Mouse (Mus musculus) midbrain, embryonic 16.5 days (tissue): ENCODE measurements around the gene Cnot2. TPM values are rescaled to one million over a fixed set of nuclear protein-coding genes. Genes with fewer than 3 reads are reported as not detected.

ENCODE experiments used
- ATAC-seq: fragments of 200-750 bp; cut with Nextera tagmentation; 2 replicates; pipeline ENCODE4 v1.8.0; 2017; ENCODE audit warnings: moderate TSS enrichment
- H3K27ac ChIP-seq: fragments of 300-500 bp; sonication (generic); 2 replicates; pipeline ENCODE4 v1.5.1; 2014; ENCODE audit warnings: mild to moderate bottlenecking, low read length, mixed read lengths
- H3K27me3 ChIP-seq: fragments of 300-500 bp; sonication (generic); 2 replicates; pipeline ENCODE4 v1.6.1; 2014; ENCODE audit warnings: low read depth, low read length, mixed read lengths; ENCODE audit not compliant: control insufficient read depth, insufficient read depth
- H3K36me3 ChIP-seq: fragments of 300-500 bp; sonication (generic); 2 replicates; pipeline ENCODE4 v1.6.1; 2014; ENCODE audit warnings: mild to moderate bottlenecking, low read length, moderate library complexity, mixed read lengths; ENCODE audit not compliant: control insufficient read depth, insufficient read depth
- H3K4me1 ChIP-seq: fragments of 300-500 bp; sonication (generic); 2 replicates; pipeline ENCODE4 v1.6.1; 2014; ENCODE audit warnings: mild to moderate bottlenecking, low read length, mixed read lengths; ENCODE audit not compliant: control insufficient read depth, insufficient read depth
- H3K4me2 ChIP-seq: fragments of 300-500 bp; sonication (generic); 2 replicates; pipeline ENCODE4 v1.6.1; 2014; ENCODE audit warnings: mild to moderate bottlenecking, low read length, mixed read lengths
- H3K4me3 ChIP-seq: fragments of 300-500 bp; sonication (generic); 2 replicates; pipeline ENCODE4 v1.5.1; 2014; ENCODE audit warnings: low read depth, mild to moderate bottlenecking, low read length, moderate library complexity, mixed read lengths
- H3K9ac ChIP-seq: fragments of 300-500 bp; sonication (generic); 2 replicates; pipeline ENCODE4 v1.6.1; 2014; ENCODE audit warnings: low read depth, low read length, mixed read lengths
- H3K9me3 ChIP-seq: fragments of 300-500 bp; sonication (generic); replicated peaks from 2 replicates; pipeline ENCODE4 v1.6.1; 2014; ENCODE audit warnings: mild to moderate bottlenecking, low read length, mixed read lengths; ENCODE audit not compliant: control insufficient read depth, poor library complexity, severe bottlenecking
- WGBS: fragments of 180-500 bp; shearing (Covaris S2); extraction: QIAGEN DNeasy Blood & Tissue Kit; methylation state at CpG from one replicate; pipeline ENCODE4 v1.1.7; 2014; 5-methylcytosine and 5-hydroxymethylcytosine counted together
- polyA plus RNA-seq: library from polyadenylated mRNA; unstranded; fragments of >200 nt; fragmentation: Nextera tagmentation; extraction: Ambion mirVana; gene quantifications from 2 replicates; pipeline ENCODE4 v1.2.1, GENCODE M21; 2015

Gene Cnot2
- polyA plus RNA-seq, 1 experiment from 2014 or later = 94.2 TPM

- peaks cover 5% of the 10 kb centered on the region; the same call in 1 of the 2 replicates for H3K36me3 ChIP-seq
- H3K27ac ChIP-seq = no peak overlapping the region
- H3K27me3 ChIP-seq = no peaks in the 10 kb centered on the region
- no peak overlapping the region for H3K4me2 ChIP-seq
- H3K9me3 ChIP-seq = no peaks in the 10 kb centered on the region
- no peak for ATAC-seq
- H3K4me1 ChIP-seq = no peaks in the 10 kb centered on the region
- WGBS = 93% methylated on average over 5 of the region's 5 CpGs
- H3K9ac ChIP-seq = no peak overlapping the region
- no peak overlapping the region for H3K4me3 ChIP-seq
Measured at GRCm38 (mm10) chr10:116480988-116481387, 100.3 kb downstream of the Cnot2 start.

DNA sequence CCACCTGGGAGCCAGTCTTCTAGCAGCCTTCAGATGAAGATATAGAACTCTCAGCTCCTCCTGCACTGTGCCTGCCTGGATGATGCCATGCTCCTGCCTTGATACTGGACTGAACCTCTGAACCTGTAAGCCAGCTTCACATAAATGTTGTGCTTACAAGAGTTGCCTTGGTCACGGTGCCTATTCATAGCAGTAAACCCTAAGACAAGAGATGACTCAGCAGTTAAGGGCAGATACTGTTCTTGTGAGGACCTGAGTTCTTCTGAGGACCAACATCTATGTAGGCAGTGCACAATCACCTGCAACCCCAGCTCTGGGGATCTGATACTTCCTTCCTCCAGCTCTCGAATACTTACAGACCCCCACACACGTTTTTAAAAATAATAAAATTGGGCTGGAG lies 104.8 kb downstream of the Cnot2 start:
- Histone ChIP-seq H3K4me3 (no peak overlapping the region), H3K36me3 (no peaks in the 10 kb centered on the region), H3K27me3 (no peaks in the 10 kb centered on the region), H3K27ac (no peak overlapping the region), H3K9ac (no peak overlapping the region), H3K4me1 (peaks cover 21% of the 10 kb centered on the region), H3K4me2 (no peak overlapping the region), H3K9me3 (no peaks in the 10 kb centered on the region)
- ATAC-seq = no peak
- WGBS = 97% methylated on average over 3 of the region's 3 CpGs

DNA sequence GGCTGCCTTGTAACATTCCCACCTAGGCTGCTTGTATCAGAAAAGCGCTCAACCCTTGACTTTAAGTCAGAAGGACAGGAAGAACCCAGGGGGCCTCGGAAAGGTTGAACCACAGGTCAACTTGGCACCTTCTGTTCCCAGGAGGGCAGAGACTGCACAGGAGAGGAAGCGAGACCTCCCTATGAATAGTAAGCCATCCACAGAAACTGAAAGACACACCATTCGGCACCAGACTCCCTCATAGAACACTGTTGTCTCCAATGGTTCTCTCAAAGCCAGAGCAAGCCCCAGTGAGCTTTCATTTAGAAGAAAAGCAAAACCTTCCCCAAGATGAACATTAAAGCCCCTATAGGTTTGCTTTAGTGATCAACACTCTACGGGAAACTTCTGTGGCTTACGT lies 105.6 kb downstream of the Cnot2 start:
- no peak overlapping the region for H3K9ac ChIP-seq
- H3K27me3 ChIP-seq = no peaks in the 10 kb centered on the region
- 76% methylated on average over 6 of the region's 6 CpGs for WGBS
- no peak overlapping the region for H3K4me3 ChIP-seq
- ATAC-seq = no peak
- no peaks in the 10 kb centered on the region for H3K36me3 ChIP-seq
- H3K4me1 ChIP-seq = peaks cover 22% of the 10 kb centered on the region
- H3K4me2 ChIP-seq = no peak overlapping the region
- H3K27ac ChIP-seq = no peak overlapping the region
- H3K9me3 ChIP-seq = no peaks in the 10 kb centered on the region

DNA sequence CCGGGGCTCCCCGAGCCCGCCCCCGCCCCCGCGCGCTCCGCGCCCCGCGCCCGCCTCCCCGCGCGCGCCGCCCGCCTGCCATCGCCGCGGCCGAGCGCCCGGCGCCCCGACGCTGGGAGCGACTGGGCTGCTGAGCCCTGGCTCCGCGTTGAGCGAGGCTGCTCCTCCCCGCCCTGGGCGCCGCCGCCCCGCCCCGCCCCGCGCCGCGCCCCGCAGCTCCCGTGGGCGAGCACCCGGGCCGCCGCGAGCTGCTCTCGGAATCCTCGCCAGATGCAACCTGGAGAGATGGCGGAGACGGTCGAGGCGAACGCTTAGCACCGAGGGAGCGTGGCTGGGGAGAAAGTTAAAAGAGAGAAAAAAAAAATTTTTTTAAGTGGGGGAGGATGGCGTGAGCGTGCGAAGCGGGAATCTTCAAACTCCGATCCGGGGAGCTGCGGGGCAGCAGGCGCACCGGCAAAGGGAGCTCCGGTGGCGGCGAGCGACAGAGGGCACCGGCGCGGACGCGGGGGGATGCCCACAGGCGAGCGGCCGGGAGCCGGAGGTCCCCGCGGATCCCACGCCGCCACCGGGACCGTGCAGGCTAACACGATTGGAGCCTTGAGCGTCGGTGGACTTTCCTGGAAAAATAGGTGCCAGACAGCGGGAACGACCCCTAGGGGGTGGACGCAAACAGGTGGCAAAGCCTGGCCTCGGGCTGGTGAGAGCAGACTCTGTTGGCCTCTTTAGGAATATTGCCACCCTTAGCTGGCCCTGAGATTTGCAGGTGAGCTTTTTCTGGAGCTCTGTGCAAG lies 107.4 kb downstream of the Cnot2 start, which contains the start of gene Kcnmb4:
Gene Kcnmb4 (minus strand): TSS at position 120 of the 791 bp plus-strand sequence.
- Histone ChIP-seq H3K4me3 (peak within 1 kb of the TSS; percentile 84), H3K27me3 (no peaks in the 10 kb centered on the region), H3K4me2 (peak within 1 kb of the TSS; percentile 76), H3K9ac (peak within 1 kb of the TSS; percentile 84), H3K9me3 (no peaks in the 10 kb centered on the region), H3K27ac (peak within 1 kb of the TSS; percentile 92), H3K36me3 (no peaks in the 10 kb centered on the region), H3K4me1 (peaks cover 22% of the 10 kb centered on the region)
- under 1% methylated on average over 56 of the region's 92 CpGs for WGBS
- ATAC-seq = peak; percentile 89

DNA sequence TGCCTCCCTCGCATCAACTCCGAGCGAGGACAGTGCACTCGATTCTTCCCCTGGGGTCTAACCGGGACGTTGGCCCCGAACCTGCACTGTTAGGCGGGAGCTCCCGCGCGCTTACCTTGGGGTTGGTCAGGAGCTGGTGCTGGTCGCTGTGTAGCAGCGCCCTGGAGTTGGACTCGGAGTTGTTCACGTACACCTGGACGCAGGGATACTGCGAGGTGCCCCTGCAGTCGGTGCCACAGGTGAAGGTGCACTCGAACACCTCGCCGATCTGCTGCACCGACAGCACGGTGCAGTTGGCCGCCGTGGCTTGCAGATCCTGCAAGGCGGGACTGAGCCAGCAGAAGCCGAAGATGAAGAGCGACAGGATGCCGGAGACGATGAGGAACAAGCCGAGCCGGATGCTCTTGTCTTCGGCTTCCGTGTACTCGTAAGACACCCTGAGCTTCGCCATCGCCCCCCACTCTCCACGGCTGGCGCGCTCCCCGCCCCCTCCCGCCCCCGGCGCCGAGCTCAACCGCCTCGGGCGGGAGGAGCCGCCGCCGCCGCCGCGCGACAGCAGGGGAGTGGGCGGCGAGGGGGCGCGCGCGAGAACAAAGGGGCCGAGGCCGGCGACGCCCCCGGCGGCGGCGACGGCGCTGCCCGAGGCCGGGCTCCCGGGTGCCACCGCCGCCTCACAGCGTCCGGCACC lies 108.1 kb downstream of the Cnot2 start:
- H3K27ac ChIP-seq = peak overlapping the region; percentile 92
- peak; percentile 81 for ATAC-seq

GRCm38 (mm10) chr10:116472579-116472978 lies 108.7 kb downstream of the Cnot2 start:
- peak overlapping the region; percentile 84 for H3K4me3 ChIP-seq
- ATAC-seq = peak; percentile 6; the same call in 1 of the 2 replicates
- peak overlapping the region; percentile 76 for H3K4me2 ChIP-seq
- no peak overlapping the region for H3K27ac ChIP-seq
- H3K27me3 ChIP-seq = no peaks in the 10 kb centered on the region
- H3K36me3 ChIP-seq = no peaks in the 10 kb centered on the region
- H3K9ac ChIP-seq = peak overlapping the region; percentile 84
- H3K4me1 ChIP-seq = peaks cover 22% of the 10 kb centered on the region
- WGBS = 11% methylated on average over 5 of the region's 5 CpGs
- no peaks in the 10 kb centered on the region for H3K9me3 ChIP-seq

More for the DNA sequence above, 108.1 kb downstream of the Cnot2 start:
- under 1% methylated on average over 41 of the region's 78 CpGs for WGBS
- Histone ChIP-seq H3K4me2 (peak overlapping the region; percentile 76), H3K27me3 (no peaks in the 10 kb centered on the region), H3K9me3 (no peaks in the 10 kb centered on the region), H3K9ac (peak overlapping the region; percentile 84), H3K4me3 (peak overlapping the region; percentile 84), H3K4me1 (peaks cover 22% of the 10 kb centered on the region), H3K36me3 (no peaks in the 10 kb centered on the region)

- Histone ChIP-seq H3K27me3 (no peaks in the 10 kb centered on the region), H3K9ac (no peak overlapping the region), H3K36me3 (no peaks in the 10 kb centered on the region), H3K9me3 (no peaks in the 10 kb centered on the region), H3K4me2 (no peak overlapping the region), H3K4me1 (peaks cover 22% of the 10 kb centered on the region), H3K4me3 (no peak overlapping the region), H3K27ac (no peak overlapping the region)
- WGBS = 78% methylated on average over 11 of the region's 11 CpGs
- ATAC-seq = no peak
Measured at GRCm38 (mm10) chr10:116470306-116470925, 110.9 kb downstream of the Cnot2 start.

DNA sequence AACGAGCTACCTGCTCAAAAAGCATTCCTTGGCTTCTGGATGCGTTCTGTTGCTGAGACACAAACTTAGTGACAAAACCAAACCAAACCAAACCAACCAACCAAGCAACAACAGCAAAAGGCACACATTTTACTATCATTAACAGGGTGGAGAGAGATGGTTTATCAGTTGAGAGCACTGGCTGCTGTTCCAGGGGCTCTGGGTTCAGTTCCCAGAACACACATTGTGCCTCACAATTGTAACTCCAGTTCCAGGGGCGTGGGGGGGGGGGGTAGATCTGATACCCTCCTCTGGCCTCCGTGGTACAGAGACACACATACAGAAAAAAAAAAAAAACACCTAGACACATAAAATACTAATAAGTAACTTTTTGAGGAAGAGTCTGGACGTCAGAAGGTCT lies 113.2 kb downstream of the Cnot2 start:
- Histone ChIP-seq H3K36me3 (no peaks in the 10 kb centered on the region), H3K9ac (no peak overlapping the region), H3K4me1 (peaks cover 13% of the 10 kb centered on the region), H3K9me3 (no peaks in the 10 kb centered on the region; the same call in 1 of the 2 replicates), H3K4me3 (no peak overlapping the region), H3K27me3 (no peaks in the 10 kb centered on the region), H3K27ac (no peak overlapping the region), H3K4me2 (no peak overlapping the region)
- WGBS = 92% methylated on average over 5 of the region's 5 CpGs
- ATAC-seq = no peak
